Mouse (Mus musculus): ENCODE measurements around the gene Kif21b.
A peak's percentile ranks its signal among the peaks of the same experiment; 100 is the strongest.

Gene Kif21b

DNA sequence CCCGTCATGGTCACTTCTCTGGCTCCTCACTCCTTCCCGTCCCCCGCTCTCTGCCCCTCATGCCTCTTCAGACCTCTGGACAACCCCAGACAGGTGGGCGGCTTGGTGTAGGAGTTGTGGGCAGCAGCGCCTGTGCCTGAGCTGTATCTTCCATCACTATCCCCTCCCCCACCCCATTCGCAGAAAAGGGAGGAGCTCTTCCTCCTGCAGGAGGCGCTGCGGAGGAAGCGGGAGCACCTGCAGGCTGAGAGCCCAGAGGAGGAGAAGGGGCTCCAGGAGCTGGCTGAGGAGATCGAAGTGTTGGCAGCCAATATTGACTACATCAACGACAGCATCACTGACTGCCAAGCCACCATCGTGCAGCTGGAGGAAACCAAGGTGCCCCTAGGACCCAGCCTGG lies 28.6 kb downstream of the Kif21b start:
- no peak for DNase-seq (ENCODE audit: low spot score in 2 of 2)

DNA sequence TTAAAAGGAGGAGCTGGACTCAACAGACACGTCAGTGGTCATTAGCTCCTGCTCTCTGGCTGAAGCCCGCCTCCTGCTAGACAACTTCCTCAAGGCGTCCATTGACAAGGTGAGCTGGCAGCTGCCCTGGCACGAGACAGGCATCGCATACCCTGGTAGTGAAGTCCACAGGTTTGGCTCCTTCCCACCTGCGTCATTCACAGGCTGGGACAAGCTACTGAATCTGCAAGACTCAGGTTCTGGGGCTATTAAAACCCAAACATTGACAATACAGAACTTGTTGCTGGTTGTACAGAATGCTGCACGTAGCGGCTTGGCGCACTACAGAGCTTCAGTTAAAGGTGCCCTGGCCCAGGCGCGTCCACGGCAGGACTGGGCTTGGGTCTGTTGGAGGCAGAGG lies 29.1 kb downstream of the Kif21b start:
- no peak for DNase-seq (ENCODE audit: low spot score in 2 of 2)

DNA sequence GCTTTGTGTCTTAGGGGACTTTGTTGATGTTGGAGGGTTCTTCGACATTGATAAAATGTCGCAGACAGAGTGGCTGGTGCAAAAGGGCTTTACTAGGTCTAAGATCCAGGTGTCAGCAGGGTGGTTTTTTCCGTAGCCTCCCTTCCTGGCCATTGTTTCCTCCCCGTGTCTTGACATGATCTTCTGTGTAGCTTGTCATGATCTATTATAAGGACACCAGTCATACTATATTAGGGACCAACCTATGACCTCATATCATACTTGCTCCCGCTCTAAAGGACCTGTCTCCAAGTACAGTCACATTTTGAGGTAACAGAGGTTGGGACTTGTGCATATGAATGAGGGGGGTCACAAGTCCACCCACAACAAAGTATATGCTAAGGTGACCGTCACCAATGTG lies 29.7 kb downstream of the Kif21b start:
- DNase-seq (ENCODE audit: low spot score in 2 of 2): no peak

DNA sequence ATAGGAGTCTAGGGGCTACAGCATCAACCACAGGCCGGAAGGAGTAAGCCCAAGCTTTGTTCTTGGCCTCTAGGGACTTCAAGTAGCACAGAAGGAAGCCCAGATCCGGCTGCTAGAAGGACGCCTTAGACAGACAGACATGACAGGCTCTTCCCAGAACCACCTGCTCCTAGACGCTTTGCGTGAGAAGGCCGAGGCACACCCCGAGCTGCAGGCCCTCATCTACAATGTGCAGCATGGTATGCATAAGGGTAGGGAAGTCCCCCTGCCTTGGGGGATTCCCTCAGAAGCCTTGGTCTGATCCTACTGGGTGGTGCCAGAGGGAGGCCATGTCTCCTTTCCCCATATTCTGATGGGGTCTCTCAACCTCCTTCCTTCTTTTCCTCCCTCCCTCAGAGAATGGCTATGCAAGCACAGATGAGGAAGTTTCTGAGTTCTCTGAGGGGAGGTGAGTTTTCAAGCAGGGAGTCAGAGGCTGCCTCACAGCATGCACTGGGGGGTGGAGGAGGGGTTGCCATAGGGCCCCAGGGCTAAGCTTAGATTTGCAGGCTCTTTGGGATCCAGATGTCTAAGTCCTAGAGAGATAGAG lies 30.2 kb downstream of the Kif21b start:
- no peak for DNase-seq (ENCODE audit: low spot score in 2 of 2)

DNA sequence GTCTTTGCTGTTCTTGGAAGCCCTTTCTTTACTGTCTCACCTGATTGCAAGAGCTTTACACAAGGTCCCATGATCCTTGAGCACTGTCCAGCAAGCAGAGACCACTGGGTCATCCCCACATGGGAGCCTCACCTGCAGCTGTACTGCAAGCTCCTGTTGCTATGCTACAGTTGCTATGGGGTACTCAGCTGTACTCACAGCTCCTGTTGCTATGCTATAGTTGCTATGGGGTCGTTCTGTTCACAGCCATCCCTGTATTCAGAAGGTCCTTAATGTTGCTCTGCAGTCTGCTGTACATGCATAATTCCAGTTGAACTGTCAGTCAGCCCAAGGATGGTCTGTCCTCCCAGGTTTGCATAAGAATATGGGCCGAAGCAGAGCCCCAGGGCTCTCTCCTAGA lies 34.2 kb downstream of the Kif21b start:
- no peak for DNase-seq (ENCODE audit: low spot score in 2 of 2)

DNA sequence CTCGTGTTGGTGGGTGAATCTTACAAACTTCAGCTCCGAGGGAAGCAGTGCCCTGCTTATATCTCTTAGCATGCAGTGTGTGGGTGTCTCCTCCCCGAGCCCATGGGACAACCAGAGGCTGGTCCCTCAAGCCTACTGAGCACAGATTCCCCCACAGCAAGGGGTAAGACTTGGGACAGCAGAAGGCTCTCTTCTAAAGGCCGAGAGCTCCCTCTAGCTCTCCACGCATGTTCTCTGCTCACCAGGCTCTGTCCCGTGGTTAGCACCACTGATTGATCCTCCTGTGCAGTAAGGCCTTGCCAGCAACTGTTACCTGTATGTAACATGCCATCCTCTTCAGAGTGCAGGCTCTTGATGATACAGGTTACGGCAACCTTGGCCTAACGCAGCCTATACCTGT lies 36.5 kb downstream of the Kif21b start:
- DNase-seq (ENCODE audit: low spot score in 2 of 2): no peak

DNA sequence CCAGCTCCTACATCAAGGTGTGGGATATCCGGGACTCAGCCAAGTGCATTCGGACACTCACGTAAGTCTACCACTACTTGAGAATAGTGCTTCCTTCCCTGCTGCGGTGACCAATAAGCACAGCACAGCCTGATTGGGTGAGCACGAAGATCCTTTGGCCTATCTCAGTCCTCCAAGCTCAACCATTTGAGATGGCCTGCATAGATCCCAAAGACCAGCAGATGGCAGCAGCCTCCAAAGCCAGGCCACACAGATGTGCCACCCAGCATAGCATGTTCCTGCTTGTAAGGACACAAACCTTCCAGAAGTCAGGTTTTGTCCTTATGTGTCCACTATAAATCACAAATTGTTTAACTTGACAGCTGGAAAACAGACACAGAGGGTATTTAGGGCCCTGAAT lies 38.9 kb downstream of the Kif21b start:
- peak; percentile 65 to 76 for DNase-seq (ENCODE audit: low spot score in 2 of 2)

DNA sequence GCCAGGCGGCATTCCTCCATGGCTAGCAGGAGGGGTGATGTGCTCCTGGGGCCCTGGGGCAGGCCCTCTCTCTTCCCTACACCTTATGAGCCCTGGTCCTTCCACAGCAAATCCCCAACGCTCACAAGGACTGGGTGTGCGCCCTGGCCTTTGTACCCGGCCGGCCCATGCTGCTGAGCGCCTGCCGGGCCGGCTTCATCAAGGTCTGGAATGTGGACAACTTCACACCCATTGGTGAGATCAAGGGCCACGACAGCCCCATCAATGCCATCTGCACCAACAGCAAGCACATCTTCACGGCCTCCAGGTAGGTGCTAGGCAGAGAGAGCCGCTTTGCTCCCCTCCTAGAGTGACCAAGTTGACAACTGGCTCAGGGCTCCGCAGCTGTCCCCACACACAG lies 41.5 kb downstream of the Kif21b start:
- DNase-seq (ENCODE audit: low spot score in 2 of 2): no peak

DNA sequence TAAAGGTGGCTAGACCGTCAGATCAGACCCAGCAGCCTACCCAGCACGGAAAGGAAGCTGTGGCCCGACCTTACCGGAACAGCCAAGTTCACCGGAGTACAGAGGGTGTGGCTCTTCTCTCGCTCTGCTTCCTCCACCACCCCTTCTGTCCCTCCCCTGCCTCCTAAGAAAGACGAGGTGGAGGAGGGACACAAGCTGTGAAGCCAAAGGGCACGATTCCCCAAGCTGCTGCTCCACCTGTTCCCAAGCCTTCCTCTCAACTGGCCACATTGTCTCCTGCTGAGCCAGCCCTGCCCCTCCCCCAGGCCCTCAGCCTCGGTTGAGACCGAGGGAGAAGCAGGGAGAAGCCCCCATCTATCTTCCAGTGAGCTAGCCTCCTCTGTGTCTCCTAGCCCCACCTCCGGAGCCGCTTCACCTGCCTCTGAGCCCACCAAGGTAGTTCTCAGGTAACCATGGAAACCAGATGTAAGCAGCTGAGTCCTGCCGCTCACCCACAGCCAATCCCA lies 43.0 kb downstream of the Kif21b start:
- DNase-seq (ENCODE audit: low spot score in 2 of 2): no peak

DNA sequence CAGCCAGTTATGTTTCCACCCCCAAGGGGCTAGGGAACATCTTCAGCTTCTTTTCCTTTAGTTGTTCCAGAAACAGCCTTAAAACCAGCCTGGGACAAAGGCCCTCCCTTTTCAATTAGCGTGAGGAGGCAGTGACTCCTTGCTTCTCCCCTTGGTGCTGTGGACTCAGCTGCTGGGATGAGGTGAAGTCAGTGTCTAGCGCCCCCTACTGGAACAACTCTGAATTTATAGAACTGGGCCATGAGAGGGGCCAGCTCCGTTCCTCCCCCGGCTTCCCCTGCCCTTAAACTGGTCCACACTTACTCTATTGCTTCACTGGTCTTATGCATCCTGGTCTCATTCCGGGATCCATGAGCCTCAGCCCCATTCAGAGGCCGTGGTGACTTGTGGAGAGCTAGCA lies 44.0 kb downstream of the Kif21b start:
- peak in 1 of 2 experiments; percentile 55 for DNase-seq (ENCODE audit: low spot score in 2 of 2)

DNA sequence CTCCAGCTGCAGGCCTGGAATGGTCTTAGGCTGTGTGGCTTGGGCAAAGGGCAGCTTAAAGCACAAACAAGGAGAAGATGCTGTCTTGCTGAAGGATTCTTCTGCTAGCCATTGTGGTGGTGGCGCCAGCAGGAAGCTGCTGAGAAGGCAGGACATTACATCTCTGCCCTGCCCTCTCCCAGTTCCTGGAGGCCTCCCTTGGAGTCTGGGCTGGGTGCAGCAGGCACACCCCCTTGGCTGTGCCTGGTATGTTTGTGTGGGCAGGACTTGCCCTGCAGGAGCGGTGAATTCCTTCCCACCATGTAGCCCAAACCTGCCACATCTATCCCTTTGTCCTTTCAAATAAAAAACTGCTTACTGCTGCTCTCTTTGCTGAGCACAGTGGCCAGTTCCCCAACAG lies 45.9 kb downstream of the Kif21b start:
- no peak for DNase-seq (ENCODE audit: low spot score in 2 of 2)

DNA sequence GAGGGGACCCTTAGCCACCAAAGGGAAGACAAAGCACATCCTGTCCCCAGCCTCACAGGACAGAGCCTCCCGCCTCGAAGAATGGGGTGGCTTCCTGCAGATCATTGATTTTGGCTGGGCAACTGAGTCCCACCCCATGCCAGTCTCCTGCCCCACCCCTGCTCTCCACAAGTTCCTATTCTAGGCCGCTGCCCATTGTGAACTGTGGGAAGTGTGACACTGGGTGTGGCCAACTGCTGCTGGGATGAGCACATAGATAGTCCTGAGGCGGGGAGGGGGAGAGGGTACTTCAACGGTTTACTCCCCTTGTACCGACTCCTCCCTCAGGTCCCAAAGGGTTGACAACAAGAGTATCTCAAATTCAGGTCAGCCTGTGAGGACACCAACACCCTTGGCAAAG lies 47.6 kb downstream of the Kif21b start:
- DNase-seq (ENCODE audit: low spot score in 2 of 2): no peak

DNA sequence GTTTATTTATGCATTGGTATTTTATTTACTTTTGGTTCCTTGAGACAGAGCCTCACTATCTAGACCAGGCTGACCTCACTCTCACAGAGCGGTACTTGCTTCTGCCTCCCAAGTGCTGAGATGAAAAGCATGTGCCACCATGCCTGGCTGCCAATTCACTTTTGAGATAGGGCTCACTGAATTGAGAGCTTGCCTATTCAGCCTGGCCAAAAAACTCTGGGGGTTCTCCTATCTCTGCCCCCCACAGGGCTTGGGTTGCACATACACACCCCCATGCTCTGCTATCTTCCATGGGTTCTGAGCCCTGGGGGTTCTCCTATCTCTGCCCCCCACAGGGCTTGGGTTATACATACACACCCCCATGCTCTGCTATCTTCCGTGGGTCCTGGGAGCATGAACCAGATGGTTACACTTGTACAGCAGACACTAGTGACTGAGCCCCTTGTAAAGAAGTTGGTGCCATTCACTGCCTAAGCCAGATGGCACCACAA lies 48.4 kb downstream of the Kif21b start:
- no peak for DNase-seq (ENCODE audit: low spot score in 2 of 2)

DNA sequence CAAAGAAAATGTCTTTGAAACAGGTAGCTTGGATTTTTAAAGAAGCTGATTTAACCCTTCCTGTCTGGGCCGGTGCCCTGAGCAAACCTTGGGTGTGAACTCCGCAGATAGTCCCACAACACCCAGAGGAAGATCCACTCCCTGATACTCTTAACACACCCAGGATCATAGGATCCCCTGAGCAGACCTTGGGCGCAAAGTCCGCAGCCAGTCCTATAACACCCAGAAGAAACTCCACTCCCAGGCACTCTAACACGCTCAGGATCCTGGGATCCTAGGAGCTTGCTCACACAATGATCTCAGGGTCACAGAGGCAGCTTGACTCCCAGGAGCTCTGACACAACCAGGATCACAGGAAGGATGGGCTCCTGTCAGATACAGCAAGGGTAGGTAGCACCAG lies 58.8 kb downstream of the Kif21b start:
- DNase-seq (ENCODE audit: low spot score in 2 of 2): no peak

DNA sequence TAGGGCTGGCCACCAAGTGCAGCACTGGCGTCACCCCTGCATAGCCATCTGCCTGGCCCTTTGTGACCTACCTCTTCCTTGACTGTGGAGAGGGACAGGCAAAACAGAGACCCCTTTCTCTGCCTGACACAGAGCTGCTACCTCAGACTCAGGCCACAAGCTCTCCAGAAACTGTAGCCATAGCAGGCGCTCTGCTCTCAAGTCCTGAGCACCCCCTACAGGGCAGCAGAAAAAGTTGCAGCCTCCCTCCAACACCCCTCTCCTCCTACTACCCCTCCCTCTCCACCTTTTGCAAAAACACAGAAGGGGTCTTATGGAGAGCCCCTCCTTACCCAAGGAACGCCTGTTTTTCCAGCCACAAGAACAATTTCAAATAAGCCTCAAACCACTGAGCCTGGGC lies 81.6 kb downstream of the Kif21b start, which contains the start of gene Mroh3:
Gene Mroh3 (minus strand): TSS at position 26 of the 400 bp plus-strand sequence.
- no peak for DNase-seq (ENCODE audit: low spot score in 2 of 2)

DNA sequence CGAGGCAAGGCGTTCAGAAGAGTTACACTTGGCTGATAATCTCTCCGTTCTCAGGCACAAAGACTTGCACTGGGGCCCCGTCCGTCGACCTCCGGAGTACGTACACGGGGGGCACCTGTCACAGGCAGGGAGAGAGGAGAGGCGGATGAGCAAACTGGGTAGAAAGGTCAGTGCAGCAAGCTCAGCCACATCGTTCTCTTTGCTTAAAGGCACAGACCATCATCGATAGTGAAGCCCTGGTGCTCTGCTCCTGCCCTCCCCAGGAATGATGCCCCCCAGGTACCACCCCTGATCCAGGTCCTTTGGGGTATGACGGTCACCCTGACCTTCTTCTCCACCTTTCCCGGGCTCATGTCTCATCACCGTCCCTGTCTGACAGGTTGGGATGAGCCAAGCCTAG lies 83.1 kb downstream of the Kif21b start:
- no peak for DNase-seq (ENCODE audit: low spot score in 2 of 2)

DNA sequence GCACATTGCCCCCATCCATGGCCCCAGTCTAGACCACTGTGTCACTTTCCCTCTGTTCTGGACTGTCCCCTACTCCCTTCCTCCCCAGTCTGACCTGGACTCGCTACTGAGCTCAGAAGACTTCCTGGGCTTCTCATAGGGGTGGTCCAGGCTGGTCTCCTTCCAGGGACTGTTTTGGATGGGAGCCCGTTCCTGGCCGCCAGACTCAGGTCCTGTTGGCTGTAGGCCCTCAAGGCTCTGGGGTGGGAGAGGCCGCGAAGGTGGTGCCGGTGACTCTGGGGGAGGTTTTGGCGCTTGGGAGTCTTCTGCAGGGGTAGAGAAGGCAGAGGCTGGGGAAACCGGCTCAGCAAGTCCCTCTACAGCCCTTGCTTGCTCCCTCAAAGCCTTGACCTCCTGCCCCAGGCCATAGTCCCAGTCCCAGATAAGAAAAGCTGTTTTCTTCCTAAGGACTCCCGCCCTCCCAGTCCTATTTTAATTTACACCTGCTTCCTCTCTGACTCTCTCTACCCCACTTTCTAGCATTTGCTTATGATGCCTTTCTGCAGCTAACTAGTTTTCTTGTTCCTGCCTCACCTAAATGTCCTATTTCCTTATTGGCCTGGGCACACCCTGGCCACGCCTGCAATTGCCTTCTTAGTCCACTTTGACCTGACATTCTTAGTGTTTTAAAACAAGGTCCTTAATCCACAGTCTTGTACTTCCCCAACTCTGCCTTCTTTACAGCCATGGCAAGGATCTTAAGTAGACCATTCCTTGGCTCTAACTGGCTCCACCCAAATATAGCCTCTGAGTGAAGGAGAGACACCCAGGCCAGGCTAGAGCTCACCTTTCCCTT lies 89.1 kb downstream of the Kif21b start:
- no peak for DNase-seq (ENCODE audit: low spot score in 2 of 2)

DNA sequence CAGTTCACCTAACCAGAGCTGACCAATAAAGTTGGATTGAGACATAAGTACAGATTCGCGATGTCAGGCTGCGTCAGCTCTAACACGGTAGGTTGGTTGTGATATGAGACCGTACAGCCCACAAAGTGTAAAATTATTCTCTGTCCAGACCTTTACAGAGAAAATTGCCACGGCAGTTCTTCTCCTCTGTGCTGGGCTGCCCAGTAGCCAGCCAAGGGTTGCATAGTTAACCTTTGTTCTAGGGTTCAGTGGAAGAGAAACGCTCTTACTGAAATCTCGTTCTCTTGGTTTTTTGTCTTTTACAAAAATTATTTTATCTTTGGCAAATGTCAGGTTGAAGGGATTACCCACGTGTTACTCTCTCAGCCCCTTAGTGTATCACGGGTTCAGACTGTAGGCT lies 91.2 kb downstream of the Kif21b start:
- DNase-seq (ENCODE audit: low spot score in 2 of 2): no peak

DNA sequence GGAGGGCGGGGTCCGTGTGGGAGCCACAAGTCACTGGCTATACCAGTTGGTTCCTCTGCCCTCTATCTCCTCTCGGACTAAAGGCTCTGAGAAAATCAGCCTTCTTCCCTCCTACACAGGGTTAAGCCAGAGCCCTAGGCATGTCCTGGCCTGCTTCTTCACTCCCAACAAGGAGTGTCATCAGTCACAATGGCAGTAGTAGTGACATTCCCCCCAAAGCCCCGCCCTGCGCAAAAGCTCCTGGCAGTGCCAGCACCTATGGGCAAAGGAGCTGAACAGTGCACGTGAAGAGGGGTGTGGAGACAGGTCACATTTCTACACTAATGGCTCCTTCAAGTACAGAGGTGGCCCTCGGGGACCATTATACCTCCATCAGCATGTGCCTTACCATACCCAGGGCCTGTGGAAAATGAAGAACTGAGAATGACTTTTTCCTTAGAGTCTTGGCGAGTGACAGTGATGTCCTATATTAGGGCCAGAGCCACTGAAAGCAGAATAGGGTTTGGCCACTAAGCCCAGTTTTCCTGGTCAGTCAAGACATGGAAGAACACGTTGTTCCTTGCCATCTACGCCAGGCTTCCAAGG lies 92.7 kb downstream of the Kif21b start:
- no peak for DNase-seq (ENCODE audit: low spot score in 2 of 2)

DNA sequence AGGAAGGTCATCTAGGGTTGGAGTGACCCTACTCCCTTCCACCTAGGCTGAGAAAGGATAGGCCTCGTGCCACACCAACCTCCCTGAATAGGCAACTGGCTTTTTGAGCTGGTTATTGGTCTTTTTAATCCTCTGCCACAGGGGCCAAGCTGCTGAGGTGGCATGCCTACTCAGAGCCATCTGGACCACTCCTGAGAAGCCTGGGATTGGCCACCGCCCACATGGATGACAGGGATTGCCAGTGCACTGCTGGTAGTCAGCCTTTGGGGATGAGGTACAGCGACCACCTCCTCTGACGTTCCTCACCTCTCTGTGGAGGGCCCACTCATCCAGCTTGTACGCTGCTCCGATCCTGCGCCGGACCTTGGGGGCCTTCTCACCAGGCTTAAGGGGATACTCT lies 94.7 kb downstream of the Kif21b start:
- DNase-seq (ENCODE audit: low spot score in 2 of 2): no peak

DNA sequence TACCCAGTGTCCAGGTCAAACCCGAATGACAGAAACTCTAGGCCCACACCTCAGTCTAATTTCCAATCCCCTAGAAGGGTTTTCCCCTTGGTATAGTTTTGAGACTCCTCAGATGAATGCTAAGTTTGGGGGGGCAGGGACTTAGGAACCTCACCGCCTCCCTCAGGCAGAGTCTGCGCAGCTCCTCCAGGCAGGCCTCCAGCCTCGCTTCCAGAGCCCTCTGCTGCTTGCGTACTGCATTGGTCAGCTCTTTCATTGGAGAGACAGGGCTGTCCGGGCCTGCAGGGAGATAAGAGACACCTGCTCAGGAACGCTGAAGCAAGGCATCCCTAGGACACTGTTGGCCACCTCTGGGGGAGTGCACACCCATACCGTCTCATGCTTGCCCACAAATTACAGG lies 95.4 kb downstream of the Kif21b start:
- no peak for DNase-seq (ENCODE audit: low spot score in 2 of 2)
